Mouse (Mus musculus): ENCODE results near the gene Cpne5. TPM values are rescaled to one million over a fixed set of nuclear protein-coding genes. Genes with fewer than 3 reads are reported as not detected.

Gene Cpne5
- polyA plus RNA-seq, 1 experiment from 2014 or later: 5.3 TPM

DNA sequence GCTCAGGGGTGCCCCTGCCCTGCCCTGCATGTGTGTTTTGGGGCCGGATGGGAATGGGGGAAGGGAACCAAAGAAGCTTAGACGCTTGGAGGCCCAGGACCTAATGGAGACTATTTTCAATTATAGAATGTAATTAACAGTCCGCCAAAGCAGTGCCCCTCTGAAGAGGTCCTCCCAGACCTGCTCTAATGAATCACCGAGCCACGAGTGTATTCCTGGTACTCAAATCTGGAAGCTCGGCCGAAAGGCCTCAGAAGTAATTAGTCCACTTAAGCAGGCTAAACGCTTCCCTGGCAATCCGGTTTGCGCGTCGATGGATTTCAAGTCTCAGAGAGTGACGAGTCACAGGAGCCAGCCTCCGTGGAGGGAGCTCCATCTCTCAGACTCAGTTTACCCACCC is 17.3 kb downstream of the Cpne5 start:
- DNase-seq (ENCODE audit: low spot score) (no peak), ATAC-seq (replicated peaks; ENCODE audit: low FRiP score, low read depth) (no peak)
- no peak overlapping the region for H3K4me3 ChIP-seq (replicated peaks; ENCODE audit: low read depth, low read length)
- H3K4me2 ChIP-seq (ENCODE audit: low read length): no peak overlapping the region
- H3K4me1 ChIP-seq (replicated peaks; ENCODE audit: insufficient read depth, low read length): no peaks in the 10 kb centered on the region
- no peaks in the 10 kb centered on the region for H3K36me3 ChIP-seq (ENCODE audit: insufficient read depth, low read length)
- H3K9me3 ChIP-seq (replicated peaks; ENCODE audit: low read length): no peaks in the 10 kb centered on the region
- no peaks in the 10 kb centered on the region for H3K27me3 ChIP-seq (ENCODE audit: insufficient read depth, low read length)
- no peak overlapping the region for H3K9ac ChIP-seq (ENCODE audit: low read depth, low read length)
- no peak overlapping the region for H3K27ac ChIP-seq
- WGBS: 59% methylated on average over 14 of the region's 14 CpGs
- TF ChIP-seq CTCF (IDR thresholded peaks at IDR 0.05; ENCODE audit: low read depth): no peak

DNA sequence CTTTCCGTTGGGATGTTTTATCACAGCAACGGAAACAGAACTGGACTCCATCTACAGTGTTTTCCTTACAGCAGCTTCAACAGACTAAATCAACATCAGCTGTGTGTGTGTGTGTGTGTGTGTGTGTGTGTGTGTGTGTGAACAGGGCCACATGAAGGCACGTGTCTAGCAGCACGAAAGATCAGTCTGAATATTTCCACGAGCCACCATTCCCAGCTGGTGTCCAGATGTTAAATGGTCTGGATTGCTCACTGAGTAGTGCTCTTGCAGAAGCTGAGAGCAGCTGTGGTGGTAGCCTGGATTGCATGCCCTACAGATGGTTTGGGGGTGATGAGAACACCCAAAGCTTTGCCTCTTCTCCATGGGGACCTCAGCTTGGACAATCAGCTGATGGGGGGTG is 19.9 kb downstream of the Cpne5 start:
- TF ChIP-seq CTCF (IDR thresholded peaks at IDR 0.05; ENCODE audit: low read depth): no peak
- ATAC-seq (replicated peaks; ENCODE audit: low FRiP score, low read depth): no peak
- H3K27me3 ChIP-seq (ENCODE audit: insufficient read depth, low read length): no peaks in the 10 kb centered on the region
- H3K9me3 ChIP-seq (replicated peaks; ENCODE audit: low read length): no peaks in the 10 kb centered on the region
- no peak overlapping the region for H3K4me2 ChIP-seq (ENCODE audit: low read length)
- H3K27ac ChIP-seq: no peak overlapping the region
- DNase-seq (ENCODE audit: low spot score): no peak
- H3K4me3 ChIP-seq (replicated peaks; ENCODE audit: low read depth, low read length): no peak overlapping the region
- no peaks in the 10 kb centered on the region for H3K36me3 ChIP-seq (ENCODE audit: insufficient read depth, low read length)
- H3K9ac ChIP-seq (ENCODE audit: low read depth, low read length): no peak overlapping the region
- WGBS: 68% methylated on average over 5 of the region's 5 CpGs
- H3K4me1 ChIP-seq (replicated peaks; ENCODE audit: insufficient read depth, low read length): no peaks in the 10 kb centered on the region

DNA sequence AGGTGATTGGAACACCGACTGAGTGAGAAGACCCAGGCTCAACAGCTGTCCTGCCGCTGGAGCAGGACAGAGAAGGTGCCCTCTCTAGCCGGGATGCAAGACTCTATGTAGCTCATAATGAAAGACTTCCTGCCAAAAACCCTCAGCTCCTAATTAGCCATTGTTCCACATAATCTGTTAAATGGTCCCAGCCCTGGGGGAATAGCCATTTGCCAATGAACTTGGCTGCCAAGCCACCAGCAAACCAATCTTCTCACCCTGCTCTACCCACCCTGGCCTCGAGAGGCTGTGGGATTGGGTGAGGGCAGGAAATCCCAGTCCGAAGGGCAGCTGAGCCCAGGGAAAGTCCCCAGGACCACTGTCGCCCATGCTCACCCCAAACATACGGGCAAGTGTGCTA is 21.9 kb downstream of the Cpne5 start:
- no peak overlapping the region for H3K27ac ChIP-seq
- no peak for DNase-seq (ENCODE audit: low spot score)
- ATAC-seq (replicated peaks; ENCODE audit: low FRiP score, low read depth): no peak
- no peak overlapping the region for H3K4me2 ChIP-seq (ENCODE audit: low read length)
- TF ChIP-seq CTCF (IDR thresholded peaks at IDR 0.05; ENCODE audit: low read depth): no peak
- H3K9ac ChIP-seq (ENCODE audit: low read depth, low read length): no peak overlapping the region
- H3K4me3 ChIP-seq (replicated peaks; ENCODE audit: low read depth, low read length): no peak overlapping the region
- WGBS: 58% methylated on average over 7 of the region's 7 CpGs
- H3K4me1 ChIP-seq (replicated peaks; ENCODE audit: insufficient read depth, low read length): no peaks in the 10 kb centered on the region
- no peaks in the 10 kb centered on the region for H3K36me3 ChIP-seq (ENCODE audit: insufficient read depth, low read length)
- no peaks in the 10 kb centered on the region for H3K27me3 ChIP-seq (ENCODE audit: insufficient read depth, low read length)
- no peaks in the 10 kb centered on the region for H3K9me3 ChIP-seq (replicated peaks; ENCODE audit: low read length)

GRCm38 (mm10) chr17:29214655-29215054 is 23.3 kb downstream of the Cpne5 start:
- H3K9me3 ChIP-seq (replicated peaks; ENCODE audit: low read length): no peaks in the 10 kb centered on the region
- no peak for ATAC-seq (replicated peaks; ENCODE audit: low FRiP score, low read depth)
- no peak overlapping the region for H3K27ac ChIP-seq
- H3K4me1 ChIP-seq (replicated peaks; ENCODE audit: insufficient read depth, low read length): no peaks in the 10 kb centered on the region
- no peaks in the 10 kb centered on the region for H3K27me3 ChIP-seq (ENCODE audit: insufficient read depth, low read length)
- DNase-seq (ENCODE audit: low spot score): no peak
- no peak overlapping the region for H3K9ac ChIP-seq (ENCODE audit: low read depth, low read length)
- no peak overlapping the region for H3K4me2 ChIP-seq (ENCODE audit: low read length)
- 47% methylated on average over 10 of the region's 10 CpGs for WGBS
- H3K36me3 ChIP-seq (ENCODE audit: insufficient read depth, low read length): no peaks in the 10 kb centered on the region
- H3K4me3 ChIP-seq (replicated peaks; ENCODE audit: low read depth, low read length): no peak overlapping the region
- TF ChIP-seq CTCF (IDR thresholded peaks at IDR 0.05; ENCODE audit: low read depth): no peak

GRCm38 (mm10) chr17:29214193-29214456 is 23.8 kb downstream of the Cpne5 start:
- no peaks in the 10 kb centered on the region for H3K4me1 ChIP-seq (replicated peaks; ENCODE audit: insufficient read depth, low read length)
- 76% methylated on average over 4 of the region's 4 CpGs for WGBS

DNA sequence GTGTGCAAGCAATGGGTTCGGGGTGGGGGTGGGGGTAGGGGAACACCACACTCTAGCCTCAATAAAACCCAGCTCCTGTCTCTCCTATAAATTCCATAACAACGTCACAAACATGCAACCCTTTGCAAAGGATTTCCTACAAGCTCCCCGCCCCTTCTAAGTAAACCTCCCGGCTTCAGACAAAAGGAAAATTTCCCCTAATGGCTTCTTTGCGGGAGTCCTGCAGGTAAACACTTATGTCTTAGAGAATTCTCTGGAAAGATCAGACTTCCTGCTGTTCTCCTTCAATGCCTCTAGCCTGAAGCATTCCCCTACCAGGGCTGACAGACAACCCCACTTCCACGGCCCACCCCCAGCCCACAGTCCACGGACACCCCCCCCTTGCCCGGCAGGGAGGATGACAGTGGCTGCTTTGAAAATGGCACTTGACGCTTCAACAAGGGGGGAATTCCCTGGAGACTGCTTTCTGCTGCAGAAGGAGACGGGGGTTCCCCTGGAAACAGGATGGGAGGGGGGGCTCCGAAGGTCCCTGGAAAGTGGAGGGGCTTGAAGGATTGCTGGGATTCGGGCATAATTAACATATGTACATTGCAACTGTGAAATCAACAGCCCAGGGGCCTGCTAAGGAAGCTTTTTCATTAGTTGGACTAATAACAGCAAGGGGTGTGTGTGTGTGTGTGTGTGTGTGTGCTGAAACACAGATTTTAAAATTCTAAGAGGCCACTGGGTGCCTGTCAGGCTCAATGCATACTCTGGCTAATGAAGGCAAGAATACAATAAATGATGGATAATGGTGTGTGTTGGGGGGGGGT is 24.4 kb downstream of the Cpne5 start:
- H3K4me3 ChIP-seq (replicated peaks; ENCODE audit: low read depth, low read length): no peak overlapping the region
- ATAC-seq (replicated peaks; ENCODE audit: low FRiP score, low read depth) (no peak), DNase-seq (ENCODE audit: low spot score) (no peak)
- 19% methylated on average over 12 of the region's 12 CpGs for WGBS
- H3K27ac ChIP-seq: no peak overlapping the region
- no peaks in the 10 kb centered on the region for H3K27me3 ChIP-seq (ENCODE audit: insufficient read depth, low read length)
- no peaks in the 10 kb centered on the region for H3K36me3 ChIP-seq (ENCODE audit: insufficient read depth, low read length)
- H3K4me1 ChIP-seq (replicated peaks; ENCODE audit: insufficient read depth, low read length): no peaks in the 10 kb centered on the region
- no peaks in the 10 kb centered on the region for H3K9me3 ChIP-seq (replicated peaks; ENCODE audit: low read length)
- no peak for TF ChIP-seq CTCF (IDR thresholded peaks at IDR 0.05; ENCODE audit: low read depth)
- no peak overlapping the region for H3K4me2 ChIP-seq (ENCODE audit: low read length)
- H3K9ac ChIP-seq (ENCODE audit: low read depth, low read length): no peak overlapping the region

More at GRCm38 (mm10) chr17:29214193-29214456, 23.8 kb downstream of the Cpne5 start:
- H3K4me2 ChIP-seq (ENCODE audit: low read length): no peak overlapping the region
- H3K27ac ChIP-seq: no peak overlapping the region
- no peak for TF ChIP-seq CTCF (IDR thresholded peaks at IDR 0.05; ENCODE audit: low read depth)
- no peaks in the 10 kb centered on the region for H3K27me3 ChIP-seq (ENCODE audit: insufficient read depth, low read length)
- H3K9ac ChIP-seq (ENCODE audit: low read depth, low read length): no peak overlapping the region
- H3K9me3 ChIP-seq (replicated peaks; ENCODE audit: low read length): no peaks in the 10 kb centered on the region
- H3K36me3 ChIP-seq (ENCODE audit: insufficient read depth, low read length): no peaks in the 10 kb centered on the region
- DNase-seq (ENCODE audit: low spot score) (no peak), ATAC-seq (replicated peaks; ENCODE audit: low FRiP score, low read depth) (no peak)
- H3K4me3 ChIP-seq (replicated peaks; ENCODE audit: low read depth, low read length): no peak overlapping the region

GRCm38 (mm10) chr17:29211836-29212235 is 26.1 kb downstream of the Cpne5 start:
- H3K4me3 ChIP-seq (replicated peaks; ENCODE audit: low read depth, low read length): no peak overlapping the region
- ATAC-seq (replicated peaks; ENCODE audit: low FRiP score, low read depth) (no peak), DNase-seq (ENCODE audit: low spot score) (no peak)
- no peaks in the 10 kb centered on the region for H3K27me3 ChIP-seq (ENCODE audit: insufficient read depth, low read length)
- H3K4me2 ChIP-seq (ENCODE audit: low read length): no peak overlapping the region
- H3K36me3 ChIP-seq (ENCODE audit: insufficient read depth, low read length): no peaks in the 10 kb centered on the region
- H3K9ac ChIP-seq (ENCODE audit: low read depth, low read length): no peak overlapping the region
- WGBS: 43% methylated on average over 7 of the region's 7 CpGs
- TF ChIP-seq CTCF (IDR thresholded peaks at IDR 0.05; ENCODE audit: low read depth): no peak
- H3K9me3 ChIP-seq (replicated peaks; ENCODE audit: low read length): no peaks in the 10 kb centered on the region
- H3K4me1 ChIP-seq (replicated peaks; ENCODE audit: insufficient read depth, low read length): no peaks in the 10 kb centered on the region
- no peak overlapping the region for H3K27ac ChIP-seq
